Mouse (Mus musculus): Measurements from ENCODE around the gene Gde1. TPM values are rescaled to one million over a fixed set of nuclear protein-coding genes. Genes with fewer than 3 reads are reported as not detected.

The Gde1 gene
- polyA plus RNA-seq, 1 experiment from 2014 or later, result 481 TPM

- Histone ChIP-seq H3K4me2 (replicated peaks; ENCODE audit: low read depth, low read length) (0 out of 2 replicates have a peak overlapping the region, but pooled peaks have one; percentile 8), H3K27me3 (replicated peaks; ENCODE audit: insufficient read depth, low read length) (no peaks in the 10 kb centered on the region), H3K4me3 (ENCODE audit: low read depth, low read length) (no peak overlapping the region), H3K4me1 (ENCODE audit: insufficient read depth, low read depth, low read length) (peaks cover 9% of the 10 kb centered on the region; the same call in 1 of the 2 replicates), H3K36me3 (ENCODE audit: insufficient read depth, low read length) (peaks cover 11% of the 10 kb centered on the region; the same call in 1 of the 2 replicates), H3K9ac (replicated peaks; ENCODE audit: low read depth) (no peak overlapping the region), H3K9me3 (ENCODE audit: low read length) (no peaks in the 10 kb centered on the region), H3K27ac (ENCODE audit: low read length) (no peak overlapping the region)
- no peak for TF ChIP-seq CTCF (IDR thresholded peaks at IDR 0.05)
- TF ChIP-seq EP300 (IDR thresholded peaks at IDR 0.05), result no peak
- peak; percentile 63 for DNase-seq (ENCODE audit: low spot score)
- WGBS, result 59% methylated on average over 9 of the region's 9 CpGs
- ATAC-seq, result no peak
These were observed 6.7 kb downstream of the Gde1 start for GRCm38 (mm10) chr7:118698882-118699281.

DNA sequence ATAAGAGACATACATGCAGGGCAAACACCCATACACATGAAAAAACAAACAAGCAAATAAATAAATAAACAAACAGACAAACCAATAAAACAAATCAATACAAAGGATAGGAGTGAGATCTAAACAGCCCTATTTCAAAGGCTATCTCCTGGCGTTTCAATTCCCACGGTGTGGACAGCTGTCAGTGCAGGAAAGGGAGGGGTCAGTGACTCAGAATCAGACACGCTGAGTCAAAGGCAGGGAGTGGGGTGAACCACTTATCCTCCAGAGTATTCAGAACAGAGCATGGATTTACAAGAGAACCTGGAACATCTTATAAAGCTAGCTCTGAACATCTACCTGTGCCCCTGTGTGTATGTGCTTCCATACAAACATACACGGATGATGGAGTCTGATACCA, 8.4 kb downstream of the Gde1 start:
- Histone ChIP-seq H3K4me1 (ENCODE audit: insufficient read depth, low read depth, low read length) (peaks cover 5% of the 10 kb centered on the region; the same call in 1 of the 2 replicates), H3K27me3 (replicated peaks; ENCODE audit: insufficient read depth, low read length) (no peaks in the 10 kb centered on the region), H3K4me2 (replicated peaks; ENCODE audit: low read depth, low read length) (no peak overlapping the region), H3K9ac (replicated peaks; ENCODE audit: low read depth) (no peak overlapping the region), H3K9me3 (ENCODE audit: low read length) (no peaks in the 10 kb centered on the region), H3K4me3 (ENCODE audit: low read depth, low read length) (no peak overlapping the region), H3K36me3 (ENCODE audit: insufficient read depth, low read length) (peaks cover 14% of the 10 kb centered on the region; the same call in 1 of the 2 replicates), H3K27ac (ENCODE audit: low read length) (peak overlapping the region; percentile 69; the same call in 1 of the 2 replicates)
- peak; percentile 45 for DNase-seq (ENCODE audit: low spot score)
- WGBS, result 46% methylated on average over 4 of the region's 4 CpGs
- TF ChIP-seq CTCF (IDR thresholded peaks at IDR 0.05), result no peak
- no peak for TF ChIP-seq EP300 (IDR thresholded peaks at IDR 0.05)
- no peak for ATAC-seq

DNA sequence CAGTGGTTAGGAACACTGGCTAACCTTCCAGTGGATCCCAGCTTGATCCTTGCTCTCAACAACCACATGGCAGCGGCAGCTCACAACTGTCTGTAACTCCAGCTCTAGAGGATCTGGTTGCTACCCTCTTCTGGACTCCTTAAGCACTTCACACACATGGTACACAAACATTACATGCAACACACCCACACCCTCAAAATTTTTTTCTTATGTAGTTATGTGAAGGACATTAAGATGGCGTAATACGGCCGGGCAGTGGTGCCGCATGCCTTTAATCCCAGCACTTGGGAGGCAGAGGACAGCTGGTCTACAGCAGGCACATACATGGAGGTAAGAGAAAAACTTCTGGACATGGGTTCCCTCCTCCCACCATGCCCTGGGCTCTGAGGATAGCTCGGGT, 9.4 kb downstream of the Gde1 start:
- Histone ChIP-seq H3K27me3 (replicated peaks; ENCODE audit: insufficient read depth, low read length) (no peaks in the 10 kb centered on the region), H3K9me3 (ENCODE audit: low read length) (no peaks in the 10 kb centered on the region), H3K27ac (ENCODE audit: low read length) (peak overlapping the region; percentile 69), H3K4me1 (ENCODE audit: insufficient read depth, low read depth, low read length) (peaks cover 4% of the 10 kb centered on the region; the same call in 1 of the 2 replicates), H3K36me3 (ENCODE audit: insufficient read depth, low read length) (peaks cover 24% of the 10 kb centered on the region; the same call in 1 of the 2 replicates), H3K9ac (replicated peaks; ENCODE audit: low read depth) (no peak overlapping the region), H3K4me3 (ENCODE audit: low read depth, low read length) (no peak overlapping the region), H3K4me2 (replicated peaks; ENCODE audit: low read depth, low read length) (no peak overlapping the region)
- peak; percentile 92 for DNase-seq (ENCODE audit: low spot score)
- ATAC-seq, result peak; percentile 92
- WGBS, result 60% methylated on average over 6 of the region's 6 CpGs
- peak; percentile 98 for TF ChIP-seq EP300 (IDR thresholded peaks at IDR 0.05)
- no peak for TF ChIP-seq CTCF (IDR thresholded peaks at IDR 0.05)

DNA sequence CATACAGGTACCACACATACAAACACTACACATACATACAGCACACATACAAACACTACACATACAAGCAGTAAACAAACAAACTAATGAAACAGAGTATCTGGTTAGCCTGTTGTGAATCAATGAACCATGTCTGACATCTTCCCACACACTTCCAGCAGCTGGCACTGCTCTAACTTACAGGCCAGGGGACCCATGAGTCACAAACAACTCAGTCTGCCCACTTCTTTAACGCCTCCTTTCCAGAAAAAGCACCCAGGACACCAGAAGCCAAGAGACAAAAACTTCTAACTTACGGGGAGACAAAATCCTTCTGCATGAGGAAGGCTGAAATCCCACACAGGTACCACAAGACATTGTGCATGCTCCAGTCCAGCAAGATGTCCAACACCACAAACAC, 14.3 kb downstream of the Gde1 start:
- H3K9ac ChIP-seq (replicated peaks; ENCODE audit: low read depth), result no peak overlapping the region
- no peak for TF ChIP-seq EP300 (IDR thresholded peaks at IDR 0.05)
- no peak for TF ChIP-seq CTCF (IDR thresholded peaks at IDR 0.05)
- H3K27me3 ChIP-seq (replicated peaks; ENCODE audit: insufficient read depth, low read length), result no peaks in the 10 kb centered on the region
- H3K4me1 ChIP-seq (ENCODE audit: insufficient read depth, low read depth, low read length), result no peaks in the 10 kb centered on the region
- H3K4me2 ChIP-seq (replicated peaks; ENCODE audit: low read depth, low read length), result no peak overlapping the region
- no peaks in the 10 kb centered on the region for H3K9me3 ChIP-seq (ENCODE audit: low read length)
- no peak overlapping the region for H3K27ac ChIP-seq (ENCODE audit: low read length)
- DNase-seq (ENCODE audit: low spot score) (no peak), ATAC-seq (no peak)
- peaks cover 35% of the 10 kb centered on the region for H3K36me3 ChIP-seq (ENCODE audit: insufficient read depth, low read length)
- 93% methylated on average over 2 of the region's 2 CpGs for WGBS
- no peak overlapping the region for H3K4me3 ChIP-seq (ENCODE audit: low read depth, low read length)

- no peak overlapping the region for H3K27ac ChIP-seq (ENCODE audit: low read length)
- no peak overlapping the region for H3K4me2 ChIP-seq (replicated peaks; ENCODE audit: low read depth, low read length)
- no peaks in the 10 kb centered on the region for H3K4me1 ChIP-seq (ENCODE audit: insufficient read depth, low read depth, low read length)
- H3K4me3 ChIP-seq (ENCODE audit: low read depth, low read length), result no peak overlapping the region
- ATAC-seq, result no peak
- WGBS, result 91% methylated on average over 7 of the region's 7 CpGs
- no peak for DNase-seq (ENCODE audit: low spot score)
- H3K9ac ChIP-seq (replicated peaks; ENCODE audit: low read depth), result no peak overlapping the region
- H3K27me3 ChIP-seq (replicated peaks; ENCODE audit: insufficient read depth, low read length), result no peaks in the 10 kb centered on the region
- peaks cover 32% of the 10 kb centered on the region for H3K36me3 ChIP-seq (ENCODE audit: insufficient read depth, low read length)
- no peaks in the 10 kb centered on the region for H3K9me3 ChIP-seq (ENCODE audit: low read length)
- TF ChIP-seq CTCF (IDR thresholded peaks at IDR 0.05) (no peak), EP300 (IDR thresholded peaks at IDR 0.05) (no peak)
These were observed 16.5 kb downstream of the Gde1 start for GRCm38 (mm10) chr7:118689088-118689487.

DNA sequence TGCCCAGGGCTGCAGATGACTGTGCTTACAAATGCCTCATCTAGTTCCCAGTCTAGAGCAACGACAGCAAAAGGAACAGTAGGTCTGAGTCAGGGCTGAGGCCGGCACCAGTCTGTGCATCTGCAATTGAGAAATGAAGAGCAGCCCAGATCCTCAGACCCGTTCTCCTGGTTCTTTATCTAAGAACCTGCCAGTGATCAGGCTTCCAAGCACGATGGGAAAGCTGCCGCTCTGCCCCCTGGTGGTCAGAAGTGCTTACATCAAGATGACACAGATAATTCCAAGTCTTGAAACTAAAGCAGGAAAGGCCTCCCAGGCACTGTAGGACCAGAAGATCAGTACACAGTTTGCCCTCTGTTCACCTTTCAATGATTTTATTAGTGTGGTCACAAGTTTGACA, 17.4 kb downstream of the Gde1 start:
- DNase-seq (ENCODE audit: low spot score), result peak; percentile 78
- Histone ChIP-seq H3K27me3 (replicated peaks; ENCODE audit: insufficient read depth, low read length) (no peaks in the 10 kb centered on the region), H3K9me3 (ENCODE audit: low read length) (no peaks in the 10 kb centered on the region), H3K9ac (replicated peaks; ENCODE audit: low read depth) (no peak overlapping the region), H3K4me2 (replicated peaks; ENCODE audit: low read depth, low read length) (no peak overlapping the region), H3K36me3 (ENCODE audit: insufficient read depth, low read length) (peaks cover 28% of the 10 kb centered on the region), H3K27ac (ENCODE audit: low read length) (no peak overlapping the region), H3K4me1 (ENCODE audit: insufficient read depth, low read depth, low read length) (no peaks in the 10 kb centered on the region), H3K4me3 (ENCODE audit: low read depth, low read length) (no peak overlapping the region)
- TF ChIP-seq CTCF (IDR thresholded peaks at IDR 0.05) (peak; percentile 85), EP300 (IDR thresholded peaks at IDR 0.05) (no peak)
- WGBS, result 28% methylated on average over 5 of the region's 5 CpGs
- peak; percentile 39 for ATAC-seq

- DNase-seq (ENCODE audit: low spot score) (no peak), ATAC-seq (no peak)
- 55% methylated on average over 4 of the region's 4 CpGs for WGBS
These were observed 28.8 kb downstream of the Gde1 start for GRCm38 (mm10) chr7:118676826-118677225.

More at GRCm38 (mm10) chr7:118676826-118677225, 28.8 kb downstream of the Gde1 start:
- Histone ChIP-seq H3K9ac (replicated peaks; ENCODE audit: low read depth) (no peak overlapping the region), H3K36me3 (ENCODE audit: insufficient read depth, low read length) (no peaks in the 10 kb centered on the region), H3K4me3 (ENCODE audit: low read depth, low read length) (no peak overlapping the region), H3K27me3 (replicated peaks; ENCODE audit: insufficient read depth, low read length) (no peaks in the 10 kb centered on the region), H3K9me3 (ENCODE audit: low read length) (no peaks in the 10 kb centered on the region), H3K4me2 (replicated peaks; ENCODE audit: low read depth, low read length) (no peak overlapping the region), H3K4me1 (ENCODE audit: insufficient read depth, low read depth, low read length) (no peaks in the 10 kb centered on the region), H3K27ac (ENCODE audit: low read length) (no peak overlapping the region)
- TF ChIP-seq EP300 (IDR thresholded peaks at IDR 0.05), result no peak

Data from lung, postnatal 0 days (tissue).